Comparison of ENCODE assay signal across 8 mouse cellular contexts in the genomic region with DNA sequence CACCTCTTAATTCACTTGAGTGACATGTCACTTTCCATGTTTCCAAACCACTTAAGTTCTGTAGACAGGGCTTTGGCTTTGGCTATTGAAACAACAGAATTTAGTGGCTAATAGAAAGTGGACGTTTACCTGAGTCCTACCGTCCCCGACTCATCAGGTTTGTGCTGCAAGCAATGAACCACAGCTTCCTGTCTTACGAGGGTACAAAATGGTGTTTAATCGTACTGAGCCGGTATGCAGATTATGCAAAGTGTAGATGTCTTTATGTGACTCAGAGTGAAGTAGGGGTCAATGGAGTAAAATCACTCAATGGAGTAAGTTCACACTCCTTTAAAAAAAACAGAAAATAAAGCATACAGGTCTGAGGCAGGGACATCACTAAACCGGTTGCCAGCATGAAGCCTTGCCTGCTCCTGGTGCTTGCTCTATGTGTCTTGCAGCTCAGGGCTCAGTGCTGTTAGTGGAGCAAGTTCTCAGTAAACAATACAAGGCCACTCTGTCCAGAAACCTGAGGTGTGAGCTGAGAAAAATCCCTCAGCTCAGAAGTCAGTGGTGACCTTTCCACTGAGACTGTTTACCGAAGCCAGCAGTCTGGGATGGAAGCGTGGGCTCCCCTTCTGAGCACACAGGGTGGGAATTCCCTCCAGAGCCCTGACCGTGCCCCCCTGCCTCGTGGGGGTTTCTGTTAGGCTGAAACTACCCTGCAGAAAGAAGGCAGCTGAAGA.
A peak's percentile ranks its signal among the peaks of the same experiment; 100 is the strongest.
DNase-seq lines count a peak whose midpoint lies in the region; ATAC-seq lines count a peak whose summit lies in the region.

No protein-coding gene starts in this region.

- no peaks in the 10 kb centered on the region for H3K27me3 ChIP-seq in heart, embryonic 16.5 days (ENCODE audit: control insufficient read depth, insufficient read depth, low read length)

- peak overlapping the region; percentile 27; the same call in 1 of the 2 replicates for H3K27ac ChIP-seq in heart, embryonic 16.5 days (ENCODE audit: low read length)

- intact Hi-C loops in heart, postnatal 10 days (cut with DNase I), result loop anchor here (5.0 kb wide), 1 partner anchor 81 kb away; no protein-coding TSS in a partner anchor

- H3K9ac ChIP-seq in heart, embryonic 16.5 days (ENCODE audit: low read length), result 0 out of 2 replicates have a peak overlapping the region, but pooled peaks have one; percentile 22

- 54% methylated on average over 11 of the region's 11 CpGs for WGBS in heart, embryonic 16.5 days

- H3K4me3 ChIP-seq in heart, embryonic 16.5 days (ENCODE audit: low read length), result no peak overlapping the region

- no peak for ATAC-seq in heart, embryonic 16.5 days (replicated peaks; ENCODE audit: extremely low read depth, insufficient read depth, low FRiP score)
- peak; percentile 94 for ATAC-seq in CD4-positive, CD25-positive, alpha-beta regulatory T cell, adult 4 months
- ATAC-seq in hematopoietic stem cell, adult 5-6 weeks (replicated peaks in 1 of 2; ENCODE audit: insufficient read depth in 1 of 2, low FRiP score in 2 of 2, low TSS enrichment in 1 of 2, low read depth in 1 of 2, poor library complexity in 2 of 2, severe bottlenecking in 2 of 2), result peak; percentile 56 to 59; a peak in 3 of 4 replicates
- no peak for ATAC-seq in erythroid progenitor cell, adult 5-6 weeks (replicated peaks; ENCODE audit: low FRiP score, poor library complexity, severe bottlenecking)

- peaks cover 6% of the 10 kb centered on the region for H3K4me1 ChIP-seq in heart, embryonic 16.5 days (ENCODE audit: control insufficient read depth, insufficient read depth, low read length)

- H3K36me3 ChIP-seq in heart, embryonic 16.5 days (ENCODE audit: control insufficient read depth, insufficient read depth), result no peaks in the 10 kb centered on the region

- no peak for DNase-seq in heart, postnatal 10 days
- peak; percentile 22 for DNase-seq in mesoderm, embryonic 11.5 days (ENCODE audit: low read depth, low spot score)
- DNase-seq in ovary, postnatal 36 days (ENCODE audit: low spot score), result no peak
- no peak for DNase-seq in urinary bladder, postnatal 10 days (ENCODE audit: low spot score)

- H3K9me3 ChIP-seq in heart, embryonic 16.5 days (replicated peaks; ENCODE audit: control insufficient read depth, low read length), result no peaks in the 10 kb centered on the region

- peak overlapping the region; percentile 5; the same call in 1 of the 2 replicates for H3K4me2 ChIP-seq in heart, embryonic 16.5 days (ENCODE audit: low read depth, low read length)

Comparison
In these comparisons a context has a peak if more than half of its experiments do, and no peak if none do; other contexts are left out.
1. ATAC-seq: peak in CD4-positive, CD25-positive, alpha-beta regulatory T cell, adult 4 months (single experiment) and hematopoietic stem cell, adult 5-6 weeks (2 of 2); none in heart, embryonic 16.5 days (single experiment) and erythroid progenitor cell, adult 5-6 weeks (single experiment).